Mouse (Mus musculus) kidney, adult 10 weeks (tissue): ENCODE results near the gene Catsperg2. TPM values are rescaled to one million over a fixed set of nuclear protein-coding genes. Genes with fewer than 3 reads are reported as not detected.

Experiments
- polyA plus RNA-seq: library from polyadenylated mRNA; stranded (reverse); fragments of 350-450 nt; fragmentation: Illumina TruSeq; extraction: RNeasy Lipid Tissue Mini Kit (QIAGEN cat#74804); gene quantifications from one replicate; pipeline ENCODE4 v1.2.3, GENCODE M21; 2014; ENCODE audit warnings: low read depth, low replicate concordance

The Catsperg2 gene
- polyA plus RNA-seq, result not detected

GRCm38 (mm10) chr7:29726860-29727259 is at the start of gene Catsperg2:
TSS of gene Catsperg2 (minus strand) at chr7:29727032.

GRCm38 (mm10) chr7:29768090-29768900 is 41.5 kb upstream of the Catsperg2 start, which contains the start of gene Zfp84:
TSS of gene Zfp84 (plus strand) at chr7:29768552.

Other genes with a start within 250 kb of the Catsperg2 start
- gene Sipa1l3, start 208.4 kb downstream of the Catsperg2 start, polyA plus RNA-seq, result 5.1 TPM
- 12.8 TPM for gene Zfp84, start 41.5 kb upstream of the Catsperg2 start, polyA plus RNA-seq
- gene Zfp30, start 57.0 kb upstream of the Catsperg2 start, polyA plus RNA-seq, result 5.0 TPM
- gene Zfp790, start 89.1 kb upstream of the Catsperg2 start, polyA plus RNA-seq, result 9.7 TPM
- gene Zfp940, start 126.6 kb upstream of the Catsperg2 start, polyA plus RNA-seq, result 3.6 TPM
- 18.5 TPM for gene Zfp420, start 132.9 kb upstream of the Catsperg2 start, polyA plus RNA-seq
- 4.6 TPM for gene Zfp27, start 179.5 kb upstream of the Catsperg2 start, polyA plus RNA-seq
- 10.3 TPM for gene Zfp383, start 181.2 kb upstream of the Catsperg2 start, polyA plus RNA-seq
- gene Zfp74, start 227.1 kb upstream of the Catsperg2 start, polyA plus RNA-seq, result 10.1 TPM